Mouse (Mus musculus): ENCODE data around the gene Eef1b2.

GRCm38 (mm10) chr1:63190851-63191250 is 14.2 kb downstream of the Eef1b2 start:
- TF ChIP-seq POLR2A (IDR thresholded peaks at IDR 0.05; ENCODE audit: extremely low read depth, insufficient read depth, low read length): no peak
- TF ChIP-seq CTCF (IDR thresholded peaks at IDR 0.05; ENCODE audit: low read depth, low read length): no peak

Measured in liver, adult 2 months (tissue).